Mouse (Mus musculus): ENCODE data around the gene Syce2.
A peak's percentile ranks its signal among the peaks of the same experiment; 100 is the strongest.

Gene Syce2

GRCm38 (mm10) chr8:84928456-84929306 is 56.8 kb downstream of the Syce2 start:
- peak; percentile 37 to 44 for DNase-seq (ENCODE audit: low spot score in 2 of 2)

- no peak for DNase-seq (ENCODE audit: low spot score in 2 of 2)
Observed at GRCm38 (mm10) chr8:84930582-84930981, 58.7 kb downstream of the Syce2 start.

GRCm38 (mm10) chr8:84933767-84934559 is 62.1 kb downstream of the Syce2 start:
- no peak for DNase-seq (ENCODE audit: low spot score in 2 of 2)

- DNase-seq (ENCODE audit: low spot score in 2 of 2): no peak
Observed at GRCm38 (mm10) chr8:84934860-84935259, 62.9 kb downstream of the Syce2 start.

GRCm38 (mm10) chr8:84935489-84935888 is 63.6 kb downstream of the Syce2 start:
- no peak for DNase-seq (ENCODE audit: low spot score in 2 of 2)

GRCm38 (mm10) chr8:84936041-84936961 is 64.4 kb downstream of the Syce2 start:
- DNase-seq (ENCODE audit: low spot score in 2 of 2): no peak

- peak; percentile 22 to 38 for DNase-seq (ENCODE audit: low spot score in 2 of 2)
Observed at GRCm38 (mm10) chr8:84936962-84937546, 65.1 kb downstream of the Syce2 start, which contains the start of gene Mast1. Mast1 (minus strand) TSS chr8:84937359.

Measured in spleen, postnatal 36 days (tissue).